16 mouse cellular contexts compared by ENCODE assay signal in genomic region chr14:120119506-120119905, GRCm38 (mm10).
DNase-seq lines count a peak whose midpoint lies in the region; ATAC-seq and TF ChIP-seq lines count a peak whose summit lies in the region.
"Had no signal": no experiment of that assay in that cellular context is flagged by ENCODE, and none has a peak within 500 bp of the region (broad histone marks: within the 10 kb centered on the region; RNA-seq: fewer than 3 reads in every experiment).

No protein-coding gene starts in this region.

- intact Hi-C loops in heart, postnatal 36 days (cut with DNase I): no loop called here

- no peaks in the 10 kb centered on the region for H3K36me3 ChIP-seq in heart, embryonic 10.5 days
- no peaks in the 10 kb centered on the region for H3K36me3 ChIP-seq in lung, postnatal 0 days (ENCODE audit: insufficient read depth, low read length)
- H3K36me3 ChIP-seq: embryonic facial prominence, embryonic 13.5 days; hindbrain, embryonic 15.5 days; midbrain, embryonic 15.5 days had no signal

- H3K4me2 ChIP-seq in lung, postnatal 0 days (replicated peaks; ENCODE audit: low read depth, low read length): no peak overlapping the region
- H3K4me2 ChIP-seq: embryonic facial prominence, embryonic 13.5 days; hindbrain, embryonic 15.5 days; midbrain, embryonic 15.5 days had no signal

- H3K27ac ChIP-seq in heart, embryonic 10.5 days: no peak overlapping the region
- no peak overlapping the region for H3K27ac ChIP-seq in lung, postnatal 0 days (ENCODE audit: low read length)
- H3K27ac ChIP-seq: embryonic facial prominence, embryonic 13.5 days; hindbrain, embryonic 15.5 days; midbrain, embryonic 15.5 days had no signal

- TF ChIP-seq CTCF in lung, postnatal 0 days (IDR thresholded peaks at IDR 0.05): no peak

- DNase-seq in cerebellum, adult 11 months: no peak
- DNase-seq in heart, embryonic 10.5 days (ENCODE audit: low spot score): peak; percentile 60
- DNase-seq in heart, postnatal 36 days: no peak
- peak; percentile 67 for DNase-seq in layer of hippocampus, adult 11-12 months (ENCODE audit: low spot score)
- no peak for DNase-seq in layer of hippocampus, adult 9-10 months (ENCODE audit: low spot score)
- DNase-seq in layer of hippocampus, adult 9-11 months: peak; percentile 79
- DNase-seq in lung, postnatal 0 days (ENCODE audit: low spot score): no peak
- DNase-seq: gastrocnemius, postnatal 25 days; liver, postnatal 0 days; right cerebral cortex, postnatal 4 days; thymus, adult 2 months had no signal

- H3K9ac ChIP-seq in lung, postnatal 0 days (replicated peaks; ENCODE audit: low read depth): no peak overlapping the region
- H3K9ac ChIP-seq: embryonic facial prominence, embryonic 13.5 days; hindbrain, embryonic 15.5 days; liver, postnatal 0 days; midbrain, embryonic 15.5 days had no signal

- H3K4me1 ChIP-seq in heart, embryonic 10.5 days: peaks cover 11% of the 10 kb centered on the region; the same call in 1 of the 2 replicates
- no peaks in the 10 kb centered on the region for H3K4me1 ChIP-seq in lung, postnatal 0 days (ENCODE audit: insufficient read depth, low read depth, low read length)
- H3K4me1 ChIP-seq: embryonic facial prominence, embryonic 13.5 days; hindbrain, embryonic 15.5 days; midbrain, embryonic 15.5 days had no signal

- no peaks in the 10 kb centered on the region for H3K27me3 ChIP-seq in heart, embryonic 10.5 days (ENCODE audit: insufficient read depth, poor library complexity, severe bottlenecking)
- H3K27me3 ChIP-seq in lung, postnatal 0 days (replicated peaks; ENCODE audit: insufficient read depth, low read length): no peaks in the 10 kb centered on the region
- H3K27me3 ChIP-seq: CH12.LX; embryonic facial prominence, embryonic 13.5 days; hindbrain, embryonic 15.5 days; midbrain, embryonic 15.5 days had no signal

- H3K9me3 ChIP-seq in heart, embryonic 10.5 days: no peaks in the 10 kb centered on the region
- H3K9me3 ChIP-seq in lung, postnatal 0 days (ENCODE audit: low read length): no peaks in the 10 kb centered on the region
- H3K9me3 ChIP-seq: embryonic facial prominence, embryonic 13.5 days; hindbrain, embryonic 15.5 days; midbrain, embryonic 15.5 days had no signal

- ATAC-seq in cerebellum, adult (ENCODE audit: insufficient number of reproducible peaks, low FRiP score, low TSS enrichment): peak; percentile 69
- no peak for ATAC-seq in lung, postnatal 0 days
- ATAC-seq: liver, postnatal 0 days; midbrain, embryonic 15.5 days had no signal

- no peak for TF ChIP-seq EP300 in lung, postnatal 0 days (IDR thresholded peaks at IDR 0.05)

- WGBS in heart, embryonic 10.5 days: 73% methylated on average over 5 of the region's 5 CpGs
- 79% methylated on average over 5 of the region's 5 CpGs for WGBS in lung, postnatal 0 days

- no peak overlapping the region for H3K4me3 ChIP-seq in heart, embryonic 10.5 days
- no peak overlapping the region for H3K4me3 ChIP-seq in lung, postnatal 0 days (ENCODE audit: low read depth, low read length)
- H3K4me3 ChIP-seq: embryonic facial prominence, embryonic 13.5 days; hindbrain, embryonic 15.5 days; midbrain, embryonic 15.5 days had no signal

Comparison
In these comparisons a context has a peak if more than half of its experiments do, and no peak if none do; other contexts are left out.
1. DNase-seq: peak in heart, embryonic 10.5 days (single experiment), layer of hippocampus, adult 11-12 months (single experiment) and layer of hippocampus, adult 9-11 months (single experiment); none in cerebellum, adult 11 months (single experiment), heart, postnatal 36 days (0 of 2), layer of hippocampus, adult 9-10 months (single experiment) and lung, postnatal 0 days (single experiment).